Mouse (Mus musculus): Measurements from ENCODE around the gene Umad1. TPM values are rescaled to one million over a fixed set of nuclear protein-coding genes. Genes with fewer than 3 reads are reported as not detected.

Gene Umad1
- polyA plus RNA-seq, 1 experiment from 2014 or later, result 17.9 TPM

DNA sequence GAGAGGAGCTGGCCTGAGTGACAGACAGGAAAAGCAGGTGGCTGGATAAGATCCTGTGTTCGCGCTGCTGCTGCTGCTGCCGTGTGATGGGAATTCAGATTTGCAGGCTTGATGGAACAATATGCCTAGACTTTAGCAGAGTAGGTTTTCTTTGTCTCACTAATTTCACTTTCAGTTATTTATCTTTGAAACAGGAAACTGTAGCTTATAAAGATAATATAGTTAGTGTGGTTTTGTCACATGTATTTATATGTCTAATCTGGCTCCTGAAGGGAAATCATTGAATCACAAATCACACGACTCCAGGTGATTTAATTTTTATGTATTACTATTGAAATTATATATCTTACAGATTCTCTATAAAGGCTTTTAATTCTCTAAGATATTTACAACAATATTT is 24.2 kb downstream of the Umad1 start:
- ATAC-seq (ENCODE audit: low FRiP score, low TSS enrichment) (no peak), DNase-seq (ENCODE audit: low spot score) (no peak)
- TF ChIP-seq CTCF (IDR thresholded peaks at IDR 0.05; ENCODE audit: low read depth) (no peak), EP300 (optimal IDR thresholded peaks at IDR 0.05) (no peak)
- Histone ChIP-seq H3K9me3 (ENCODE audit: control insufficient read depth, low read length) (no peaks in the 10 kb centered on the region), H3K36me3 (ENCODE audit: control insufficient read depth, insufficient read depth, low read length) (no peaks in the 10 kb centered on the region; the same call in 1 of the 2 replicates), H3K4me2 (replicated peaks; ENCODE audit: low read depth) (no peak overlapping the region), H3K4me3 (ENCODE audit: low read depth, low read length) (no peak overlapping the region), H3K27ac (replicated peaks) (no peak overlapping the region), H3K4me1 (replicated peaks; ENCODE audit: control insufficient read depth, insufficient read depth) (no peaks in the 10 kb centered on the region), H3K9ac (ENCODE audit: low read length) (no peak overlapping the region), H3K27me3 (ENCODE audit: control insufficient read depth, insufficient read depth, low read length) (no peaks in the 10 kb centered on the region)
- 70% methylated on average over 4 of the region's 4 CpGs for WGBS

DNA sequence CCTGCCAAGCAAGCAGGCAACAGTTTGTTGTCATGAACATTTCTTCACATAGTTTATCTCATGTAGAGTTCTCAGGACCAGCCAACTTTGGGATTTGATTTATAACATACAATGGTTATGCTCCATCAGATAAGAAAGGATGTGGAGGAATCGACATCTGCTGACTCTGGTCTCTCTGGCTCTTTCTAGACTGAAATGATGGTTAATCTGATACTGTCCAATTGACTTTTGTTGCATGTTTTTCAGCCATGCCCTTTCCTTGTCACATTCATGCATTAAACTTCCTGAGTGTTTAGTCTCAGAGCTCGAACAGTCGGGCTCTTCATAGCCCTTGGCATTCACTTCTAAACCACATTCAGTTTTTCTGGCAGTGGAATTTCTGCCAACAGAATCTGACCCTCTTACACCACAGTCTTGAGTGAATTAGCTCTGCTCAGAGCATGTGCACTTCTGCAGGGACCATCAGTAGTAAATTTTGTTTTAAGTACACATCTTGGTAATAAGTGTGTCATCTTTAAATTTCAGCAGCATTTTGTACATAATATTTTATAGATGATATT is 26.4 kb downstream of the Umad1 start:
- Histone ChIP-seq H3K27me3 (ENCODE audit: control insufficient read depth, insufficient read depth, low read length) (no peaks in the 10 kb centered on the region), H3K4me1 (replicated peaks; ENCODE audit: control insufficient read depth, insufficient read depth) (no peaks in the 10 kb centered on the region), H3K4me2 (replicated peaks; ENCODE audit: low read depth) (no peak overlapping the region), H3K9me3 (ENCODE audit: control insufficient read depth, low read length) (no peaks in the 10 kb centered on the region), H3K9ac (ENCODE audit: low read length) (no peak overlapping the region), H3K36me3 (ENCODE audit: control insufficient read depth, insufficient read depth, low read length) (no peaks in the 10 kb centered on the region; the same call in 1 of the 2 replicates), H3K27ac (replicated peaks) (no peak overlapping the region), H3K4me3 (ENCODE audit: low read depth, low read length) (no peak overlapping the region)
- ATAC-seq (ENCODE audit: low FRiP score, low TSS enrichment) (no peak), DNase-seq (ENCODE audit: low spot score) (no peak)
- TF ChIP-seq CTCF (IDR thresholded peaks at IDR 0.05; ENCODE audit: low read depth), result no peak
- TF ChIP-seq EP300 (optimal IDR thresholded peaks at IDR 0.05), result no peak
- 59% methylated on average over 3 of the region's 3 CpGs for WGBS

DNA sequence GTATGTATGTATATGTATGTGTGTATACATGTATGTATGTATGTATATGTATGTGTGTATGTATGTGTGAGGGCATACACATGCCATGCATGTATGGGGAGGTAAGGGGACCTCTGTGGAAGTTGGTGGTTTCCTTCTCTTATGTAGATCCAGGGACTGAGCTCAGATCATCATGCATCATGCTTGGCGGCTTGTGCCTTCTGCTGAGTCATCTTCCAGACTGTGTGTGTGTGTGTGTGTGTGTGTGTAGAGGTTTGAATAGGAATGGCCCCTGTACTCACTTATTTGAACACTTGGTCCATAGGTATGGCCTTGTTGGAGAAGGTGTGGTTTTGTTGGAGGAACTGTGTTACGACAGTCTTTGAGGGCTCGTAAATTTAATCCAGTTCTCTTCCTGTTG is 27.1 kb downstream of the Umad1 start:
- Histone ChIP-seq H3K9me3 (ENCODE audit: control insufficient read depth, low read length) (no peaks in the 10 kb centered on the region), H3K4me1 (replicated peaks; ENCODE audit: control insufficient read depth, insufficient read depth) (no peaks in the 10 kb centered on the region), H3K27ac (replicated peaks) (no peak overlapping the region), H3K4me3 (ENCODE audit: low read depth, low read length) (no peak overlapping the region), H3K4me2 (replicated peaks; ENCODE audit: low read depth) (no peak overlapping the region), H3K27me3 (ENCODE audit: control insufficient read depth, insufficient read depth, low read length) (no peaks in the 10 kb centered on the region), H3K36me3 (ENCODE audit: control insufficient read depth, insufficient read depth, low read length) (no peaks in the 10 kb centered on the region), H3K9ac (ENCODE audit: low read length) (no peak overlapping the region)
- TF ChIP-seq EP300 (optimal IDR thresholded peaks at IDR 0.05) (no peak), CTCF (IDR thresholded peaks at IDR 0.05; ENCODE audit: low read depth) (no peak)
- 88% methylated on average over 3 of the region's 3 CpGs for WGBS
- DNase-seq (ENCODE audit: low spot score) (no peak), ATAC-seq (ENCODE audit: low FRiP score, low TSS enrichment) (no peak)

DNA sequence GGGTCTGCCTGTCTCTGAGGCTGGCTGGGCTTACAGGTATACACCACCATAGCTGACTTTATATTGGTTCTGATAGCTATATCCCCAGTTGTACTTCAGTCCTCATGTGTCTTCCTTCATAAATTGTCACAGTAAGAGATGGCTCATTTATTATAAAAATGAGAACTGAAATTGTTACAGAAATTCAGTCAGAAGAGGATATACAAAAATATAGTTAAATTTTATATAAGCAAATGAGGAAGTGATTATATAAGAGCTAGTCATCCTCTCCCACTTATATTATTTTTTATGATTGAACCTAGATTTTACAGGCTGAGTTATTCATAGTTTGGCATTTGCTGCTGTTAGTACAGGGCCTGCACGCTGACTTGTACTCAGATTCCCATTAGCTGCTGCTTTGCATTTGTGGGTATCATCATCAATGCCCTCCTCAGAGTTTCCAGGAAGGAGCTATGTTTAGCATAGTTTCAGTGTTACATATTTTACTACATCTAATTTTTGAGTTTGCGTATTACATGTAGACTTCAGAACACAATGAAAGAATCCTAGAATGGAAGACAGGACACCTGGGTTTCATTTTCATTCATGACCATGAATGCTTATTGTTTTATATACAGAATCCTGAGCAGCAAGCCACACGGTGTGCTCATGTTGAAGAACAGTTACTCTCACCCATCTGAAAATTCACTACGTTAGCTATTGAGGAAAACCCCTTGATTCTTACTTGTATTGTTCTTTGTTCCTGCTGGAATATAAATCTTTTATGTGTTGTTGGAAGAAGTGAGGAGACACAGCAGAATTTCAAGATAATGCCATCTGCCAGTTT is 29.9 kb downstream of the Umad1 start:
- H3K9ac ChIP-seq (ENCODE audit: low read length), result no peak overlapping the region
- H3K4me1 ChIP-seq (replicated peaks; ENCODE audit: control insufficient read depth, insufficient read depth), result no peaks in the 10 kb centered on the region
- no peaks in the 10 kb centered on the region for H3K27me3 ChIP-seq (ENCODE audit: control insufficient read depth, insufficient read depth, low read length)
- DNase-seq (ENCODE audit: low spot score) (no peak), ATAC-seq (ENCODE audit: low FRiP score, low TSS enrichment) (no peak)
- 80% methylated on average over 4 of the region's 4 CpGs for WGBS
- H3K4me3 ChIP-seq (ENCODE audit: low read depth, low read length), result no peak overlapping the region
- no peak overlapping the region for H3K27ac ChIP-seq (replicated peaks)
- TF ChIP-seq CTCF (IDR thresholded peaks at IDR 0.05; ENCODE audit: low read depth), result no peak
- no peak for TF ChIP-seq EP300 (optimal IDR thresholded peaks at IDR 0.05)
- H3K4me2 ChIP-seq (replicated peaks; ENCODE audit: low read depth), result no peak overlapping the region
- H3K36me3 ChIP-seq (ENCODE audit: control insufficient read depth, insufficient read depth, low read length), result no peaks in the 10 kb centered on the region
- H3K9me3 ChIP-seq (ENCODE audit: control insufficient read depth, low read length), result no peaks in the 10 kb centered on the region

DNA sequence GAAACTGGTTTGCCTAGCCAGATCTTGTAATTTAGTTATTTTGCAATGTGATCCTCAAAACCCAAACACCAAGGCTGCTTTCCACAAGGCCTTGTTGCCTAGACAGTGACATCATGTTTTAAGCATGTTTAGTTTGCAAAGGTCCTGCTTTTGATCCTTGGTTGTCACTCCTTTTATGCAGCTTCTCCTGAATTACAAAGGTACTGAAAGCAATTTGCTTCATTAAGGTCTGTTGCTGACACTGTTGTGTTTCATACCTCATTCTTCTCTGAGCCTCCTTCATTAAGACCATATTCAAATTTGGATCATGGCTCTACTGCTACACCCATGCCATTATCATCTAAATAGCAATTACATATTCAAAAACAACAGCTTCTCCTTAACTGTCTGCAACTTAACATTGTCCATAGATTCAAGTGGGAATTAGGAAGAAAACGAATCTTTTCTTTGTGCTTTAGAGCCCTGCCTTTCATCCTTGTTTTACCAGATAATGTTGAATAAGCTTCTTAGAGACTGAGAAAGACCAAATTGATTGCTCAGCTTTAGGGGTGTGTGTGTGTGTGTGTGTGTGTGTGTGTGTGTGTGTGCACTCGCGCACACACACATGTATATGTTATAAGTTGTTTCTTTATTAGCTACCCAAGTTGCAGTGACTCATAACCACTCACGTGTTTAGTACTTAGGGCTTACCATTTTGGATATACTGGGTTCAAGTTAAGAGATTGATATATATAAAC is 35.1 kb downstream of the Umad1 start:
- DNase-seq (ENCODE audit: low spot score), result no peak
- no peaks in the 10 kb centered on the region for H3K27me3 ChIP-seq (ENCODE audit: control insufficient read depth, insufficient read depth, low read length)
- TF ChIP-seq EP300 (optimal IDR thresholded peaks at IDR 0.05) (no peak), CTCF (IDR thresholded peaks at IDR 0.05; ENCODE audit: low read depth) (no peak)
- no peaks in the 10 kb centered on the region for H3K9me3 ChIP-seq (ENCODE audit: control insufficient read depth, low read length)
- H3K4me3 ChIP-seq (ENCODE audit: low read depth, low read length), result no peak overlapping the region
- ATAC-seq (ENCODE audit: low FRiP score, low TSS enrichment), result no peak
- WGBS, result 66% methylated on average over 4 of the region's 4 CpGs
- H3K36me3 ChIP-seq (ENCODE audit: control insufficient read depth, insufficient read depth, low read length), result no peaks in the 10 kb centered on the region
- no peak overlapping the region for H3K9ac ChIP-seq (ENCODE audit: low read length)
- H3K4me2 ChIP-seq (replicated peaks; ENCODE audit: low read depth), result no peak overlapping the region
- H3K4me1 ChIP-seq (replicated peaks; ENCODE audit: control insufficient read depth, insufficient read depth), result no peaks in the 10 kb centered on the region
- no peak overlapping the region for H3K27ac ChIP-seq (replicated peaks)
